Mouse (Mus musculus): ENCODE data around the gene Lurap1. TPM values are rescaled to one million over a fixed set of nuclear protein-coding genes. Genes with fewer than 3 reads are reported as not detected.
A peak's percentile ranks its signal among the peaks of the same experiment; 100 is the strongest.

Gene Lurap1
- total and polyA plus RNA-seq, 2 experiments from 2014 or later, result 2.4 to 5.2 TPM

DNA sequence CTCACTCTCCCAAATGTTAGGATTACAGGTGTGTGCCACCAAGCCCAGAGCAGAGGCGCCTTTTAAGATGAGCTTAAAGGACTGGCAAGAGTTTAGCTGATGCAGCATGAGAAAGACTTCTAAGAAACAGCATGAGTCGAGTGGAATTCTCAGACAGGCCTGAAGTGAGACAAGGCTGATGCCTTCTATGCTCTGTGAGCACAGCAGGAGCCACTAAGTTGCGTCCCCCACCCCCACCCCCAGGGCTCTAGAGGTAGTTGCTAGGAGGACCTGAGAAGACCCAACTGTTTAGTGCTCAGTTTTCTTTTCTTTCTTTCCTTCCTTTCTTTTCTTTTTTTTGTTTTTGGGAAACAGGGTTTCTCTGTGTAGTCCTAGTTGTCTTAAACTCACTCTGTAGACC is 30.9 kb upstream of the Lurap1 start:
- H3K9ac ChIP-seq (replicated peaks; ENCODE audit: low read length, poor library complexity, severe bottlenecking), result no peak overlapping the region
- H3K4me2 ChIP-seq (ENCODE audit: low read depth, low read length, poor library complexity, severe bottlenecking), result no peak overlapping the region
- TF ChIP-seq CTCF (IDR thresholded peaks at IDR 0.05), result no peak
- no peak overlapping the region for H3K27ac ChIP-seq (ENCODE audit: low read depth, low read length)
- H3K36me3 ChIP-seq (ENCODE audit: insufficient read depth, low read length), result no peaks in the 10 kb centered on the region
- DNase-seq (ENCODE audit: low spot score), result no peak
- 0 out of 2 replicates have a peak, but pooled peaks cover 3% of the 10 kb centered on the region for H3K4me1 ChIP-seq (ENCODE audit: insufficient read depth, low read length)
- H3K9me3 ChIP-seq (ENCODE audit: low read length), result no peaks in the 10 kb centered on the region
- H3K27me3 ChIP-seq (ENCODE audit: insufficient read depth, low read length), result no peaks in the 10 kb centered on the region
- H3K4me3 ChIP-seq (ENCODE audit: low read depth, low read length), result no peak overlapping the region
- ATAC-seq (ENCODE audit: low FRiP score), result no peak
- WGBS, result 27% methylated on average over 3 of the region's 3 CpGs

DNA sequence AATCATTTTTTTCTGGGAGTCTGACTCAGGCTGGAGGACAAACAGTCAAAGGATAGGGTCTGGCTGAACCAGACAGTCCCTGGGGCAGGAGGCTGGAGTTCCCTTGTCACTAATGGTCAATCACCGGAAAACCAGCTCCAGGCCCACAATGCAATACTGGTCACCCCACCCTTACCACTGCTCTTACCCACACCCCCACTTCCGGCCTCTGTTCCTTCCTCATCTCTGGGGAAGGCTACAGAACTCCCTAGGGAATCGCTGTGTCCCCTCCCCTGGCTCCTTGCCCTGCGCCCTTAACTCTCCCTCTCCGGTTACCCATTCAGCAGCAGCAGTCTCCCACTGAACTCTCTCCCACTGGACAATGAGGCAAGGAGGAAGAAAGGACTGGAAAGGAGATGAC is 26.0 kb upstream of the Lurap1 start:
- 0 out of 2 replicates have a peak overlapping the region, but pooled peaks have one; percentile 5 for H3K9ac ChIP-seq (replicated peaks; ENCODE audit: low read length, poor library complexity, severe bottlenecking)
- ATAC-seq (ENCODE audit: low FRiP score) (no peak), DNase-seq (ENCODE audit: low spot score) (peak; percentile 42)
- H3K36me3 ChIP-seq (ENCODE audit: insufficient read depth, low read length), result no peaks in the 10 kb centered on the region
- no peak for TF ChIP-seq CTCF (IDR thresholded peaks at IDR 0.05)
- WGBS, result 22% methylated on average over 5 of the region's 5 CpGs
- no peak overlapping the region for H3K4me3 ChIP-seq (ENCODE audit: low read depth, low read length)
- H3K4me1 ChIP-seq (ENCODE audit: insufficient read depth, low read length), result no peaks in the 10 kb centered on the region; the same call in 1 of the 2 replicates
- no peaks in the 10 kb centered on the region for H3K27me3 ChIP-seq (ENCODE audit: insufficient read depth, low read length)
- peak overlapping the region; percentile 49 for H3K4me2 ChIP-seq (ENCODE audit: low read depth, low read length, poor library complexity, severe bottlenecking)
- H3K9me3 ChIP-seq (ENCODE audit: low read length), result no peaks in the 10 kb centered on the region
- H3K27ac ChIP-seq (ENCODE audit: low read depth, low read length), result peak overlapping the region; percentile 75

DNA sequence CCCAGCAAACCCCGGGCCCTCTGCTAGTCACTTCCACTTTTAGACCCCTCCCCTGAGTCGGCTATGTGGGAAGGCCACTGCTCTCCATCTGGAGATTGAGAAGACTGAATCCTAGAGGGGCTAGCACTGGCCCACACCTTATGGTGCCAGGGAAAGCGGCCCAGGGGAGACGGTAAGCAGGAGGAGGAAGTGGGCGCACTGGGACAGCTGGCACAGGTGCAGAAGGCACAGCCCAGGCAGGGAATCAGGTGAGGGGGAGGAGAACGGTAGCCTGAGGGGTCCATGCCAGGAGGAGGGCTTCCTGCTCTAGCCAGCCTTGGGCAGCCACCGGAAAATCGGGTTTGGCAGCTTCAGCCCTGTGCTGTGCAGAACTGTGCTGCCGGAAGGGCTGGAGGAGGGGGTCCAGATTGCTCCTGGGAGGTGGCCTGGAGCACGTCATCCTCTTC is 25.4 kb upstream of the Lurap1 start:
- Histone ChIP-seq H3K27ac (ENCODE audit: low read depth, low read length) (peak overlapping the region; percentile 75), H3K36me3 (ENCODE audit: insufficient read depth, low read length) (no peaks in the 10 kb centered on the region), H3K27me3 (ENCODE audit: insufficient read depth, low read length) (no peaks in the 10 kb centered on the region), H3K9me3 (ENCODE audit: low read length) (no peaks in the 10 kb centered on the region), H3K4me2 (ENCODE audit: low read depth, low read length, poor library complexity, severe bottlenecking) (peak overlapping the region; percentile 49), H3K9ac (replicated peaks; ENCODE audit: low read length, poor library complexity, severe bottlenecking) (peak overlapping the region; percentile 57), H3K4me1 (ENCODE audit: insufficient read depth, low read length) (no peaks in the 10 kb centered on the region; the same call in 1 of the 2 replicates), H3K4me3 (ENCODE audit: low read depth, low read length) (no peak overlapping the region; the same call in 1 of the 2 replicates)
- peak; percentile 81 for ATAC-seq (ENCODE audit: low FRiP score)
- 21% methylated on average over 10 of the region's 10 CpGs for WGBS
- peak; percentile 90 for DNase-seq (ENCODE audit: low spot score)
- no peak for TF ChIP-seq CTCF (IDR thresholded peaks at IDR 0.05)

DNA sequence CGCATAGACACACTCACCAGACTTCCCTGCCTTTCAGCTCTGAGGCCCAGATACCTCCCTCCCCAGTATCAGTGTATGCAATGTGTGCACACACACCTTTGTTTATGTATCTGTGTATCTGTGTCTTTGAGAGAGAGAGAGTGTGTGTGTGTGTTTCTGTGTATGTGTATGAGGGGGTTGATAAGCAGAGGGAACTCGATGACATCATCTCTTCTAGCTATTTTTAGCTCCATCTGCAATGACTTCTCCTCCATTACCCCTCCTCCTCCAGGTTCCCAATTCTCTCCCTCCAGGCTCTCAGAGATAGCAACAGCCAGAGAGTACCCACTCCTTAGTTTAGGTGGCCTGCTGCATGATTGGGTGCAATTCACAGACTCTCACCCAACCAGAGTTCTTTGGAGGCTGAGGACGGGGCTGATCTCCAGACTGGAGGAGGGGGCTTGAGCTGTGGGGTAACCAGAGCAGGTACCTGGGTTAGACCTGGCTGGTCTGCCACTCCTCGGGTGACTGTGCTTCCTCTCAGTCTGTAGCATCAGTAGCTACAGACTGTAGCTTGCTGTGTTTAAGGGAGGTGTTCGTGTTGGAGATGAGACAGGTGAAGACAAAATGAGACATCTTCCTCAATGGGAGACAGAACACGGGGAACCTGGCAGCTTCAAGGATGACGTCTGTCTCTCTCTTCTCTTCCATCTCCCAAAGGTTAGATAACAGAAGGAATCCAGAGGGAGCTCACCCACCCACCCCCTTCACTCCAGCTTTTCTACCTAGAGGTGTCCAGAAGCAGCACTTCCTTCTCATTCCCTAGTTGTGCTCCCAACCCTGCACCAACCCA is 24.8 kb upstream of the Lurap1 start:
- TF ChIP-seq CTCF (IDR thresholded peaks at IDR 0.05), result no peak
- Histone ChIP-seq H3K36me3 (ENCODE audit: insufficient read depth, low read length) (no peaks in the 10 kb centered on the region), H3K27ac (ENCODE audit: low read depth, low read length) (peak overlapping the region; percentile 75), H3K9me3 (ENCODE audit: low read length) (no peaks in the 10 kb centered on the region), H3K4me3 (ENCODE audit: low read depth, low read length) (no peak overlapping the region), H3K27me3 (ENCODE audit: insufficient read depth, low read length) (no peaks in the 10 kb centered on the region), H3K4me1 (ENCODE audit: insufficient read depth, low read length) (no peaks in the 10 kb centered on the region; the same call in 1 of the 2 replicates), H3K4me2 (ENCODE audit: low read depth, low read length, poor library complexity, severe bottlenecking) (peak overlapping the region; percentile 49), H3K9ac (replicated peaks; ENCODE audit: low read length, poor library complexity, severe bottlenecking) (peak overlapping the region; percentile 57)
- WGBS, result 65% methylated on average over 7 of the region's 7 CpGs
- DNase-seq (ENCODE audit: low spot score), result peak; percentile 87
- ATAC-seq (ENCODE audit: low FRiP score), result peak; percentile 88

DNA sequence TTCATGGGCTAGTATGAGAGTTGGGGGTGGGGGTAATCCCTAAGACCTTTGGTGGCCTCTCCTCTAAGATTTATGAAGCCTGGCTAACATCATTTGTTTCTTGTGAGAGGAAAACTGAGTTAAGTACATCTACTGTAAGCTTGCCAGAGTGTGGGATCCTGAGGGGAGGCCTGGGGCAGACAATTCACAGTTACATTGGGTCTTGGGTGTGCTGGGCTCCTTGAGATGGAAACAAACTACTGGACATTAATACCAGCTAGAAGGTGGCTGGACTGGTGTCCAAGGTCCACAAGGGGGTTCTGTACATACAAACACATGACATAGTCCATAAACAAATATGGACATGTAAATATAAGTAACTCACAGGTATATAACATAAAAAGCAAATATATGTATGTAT is 24.0 kb upstream of the Lurap1 start:
- Histone ChIP-seq H3K4me1 (ENCODE audit: insufficient read depth, low read length) (no peaks in the 10 kb centered on the region; the same call in 1 of the 2 replicates), H3K27me3 (ENCODE audit: insufficient read depth, low read length) (no peaks in the 10 kb centered on the region), H3K9me3 (ENCODE audit: low read length) (no peaks in the 10 kb centered on the region), H3K4me3 (ENCODE audit: low read depth, low read length) (no peak overlapping the region), H3K27ac (ENCODE audit: low read depth, low read length) (peak overlapping the region; percentile 75; the same call in 1 of the 2 replicates), H3K9ac (replicated peaks; ENCODE audit: low read length, poor library complexity, severe bottlenecking) (no peak overlapping the region), H3K36me3 (ENCODE audit: insufficient read depth, low read length) (no peaks in the 10 kb centered on the region), H3K4me2 (ENCODE audit: low read depth, low read length, poor library complexity, severe bottlenecking) (0 out of 2 replicates have a peak overlapping the region, but pooled peaks have one; percentile 12)
- ATAC-seq (ENCODE audit: low FRiP score) (no peak), DNase-seq (ENCODE audit: low spot score) (no peak)
- TF ChIP-seq CTCF (IDR thresholded peaks at IDR 0.05), result no peak

DNA sequence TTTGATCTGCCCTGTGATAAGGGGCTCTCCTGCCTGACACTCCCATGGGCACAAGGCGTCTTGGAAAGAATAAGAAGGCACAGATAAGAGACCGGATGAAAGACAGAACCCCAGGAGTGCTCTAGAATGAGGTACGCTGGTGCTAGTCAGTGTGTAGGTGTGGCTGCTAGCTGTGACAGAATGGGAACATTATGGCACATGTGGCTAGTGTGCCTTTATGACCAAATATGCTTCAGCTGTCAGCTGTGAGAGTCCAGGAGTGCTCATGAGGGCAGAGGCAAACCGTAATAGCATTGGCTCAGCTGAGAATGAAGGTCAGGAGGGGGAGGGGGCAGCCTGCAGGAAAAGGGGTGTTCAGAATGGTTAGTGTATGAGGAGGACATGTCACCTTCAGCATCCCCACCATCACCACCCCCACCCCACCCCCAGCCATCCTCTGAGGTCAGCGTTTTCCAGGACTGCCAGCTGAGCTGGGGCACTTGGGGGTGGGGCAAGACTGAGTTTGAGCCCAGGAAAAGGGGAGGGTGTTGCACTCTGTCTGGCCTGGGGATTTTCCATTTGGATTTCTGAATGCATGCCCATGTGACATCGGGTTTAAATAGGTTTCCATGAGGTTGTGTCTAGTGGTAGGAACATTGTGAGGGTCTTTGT is 23.5 kb upstream of the Lurap1 start:
- H3K27ac ChIP-seq (ENCODE audit: low read depth, low read length), result no peak overlapping the region
- H3K4me3 ChIP-seq (ENCODE audit: low read depth, low read length), result no peak overlapping the region
- no peaks in the 10 kb centered on the region; the same call in 1 of the 2 replicates for H3K4me1 ChIP-seq (ENCODE audit: insufficient read depth, low read length)
- no peak overlapping the region for H3K9ac ChIP-seq (replicated peaks; ENCODE audit: low read length, poor library complexity, severe bottlenecking)
- DNase-seq (ENCODE audit: low spot score) (no peak), ATAC-seq (ENCODE audit: low FRiP score) (no peak)
- H3K4me2 ChIP-seq (ENCODE audit: low read depth, low read length, poor library complexity, severe bottlenecking), result no peak overlapping the region
- TF ChIP-seq CTCF (IDR thresholded peaks at IDR 0.05), result no peak
- H3K36me3 ChIP-seq (ENCODE audit: insufficient read depth, low read length), result no peaks in the 10 kb centered on the region
- H3K9me3 ChIP-seq (ENCODE audit: low read length), result no peaks in the 10 kb centered on the region
- 44% methylated on average over 6 of the region's 6 CpGs for WGBS
- no peaks in the 10 kb centered on the region for H3K27me3 ChIP-seq (ENCODE audit: insufficient read depth, low read length)
